In genomic region chr11:105952911-105953386, GRCm38 (mm10) we compare ENCODE assay signal across 8 mouse cellular contexts. TPM values are rescaled to one million over a fixed set of nuclear protein-coding genes. Genes with fewer than 3 reads are reported as not detected.
DNase-seq lines count a peak whose midpoint lies in the region; ATAC-seq and TF ChIP-seq lines count a peak whose summit lies in the region.

Cyb561 (minus strand) TSS chr11:105953336.

- no peak for TF ChIP-seq CTCF in midbrain, postnatal 0 days (IDR thresholded peaks at IDR 0.05)

- H3K9ac ChIP-seq in hindbrain, embryonic 16.5 days (ENCODE audit: low read depth, low read length): no peak within 1 kb of the TSS
- H3K9ac ChIP-seq in midbrain, postnatal 0 days (replicated peaks; ENCODE audit: low read length, poor library complexity, severe bottlenecking): no peak within 1 kb of the TSS

- no peaks in the 10 kb centered on the region for H3K4me1 ChIP-seq in hindbrain, embryonic 16.5 days (ENCODE audit: control insufficient read depth, insufficient read depth, low read depth, low read length)
- no peaks in the 10 kb centered on the region for H3K4me1 ChIP-seq in midbrain, postnatal 0 days (ENCODE audit: insufficient read depth, low read length)

- no peaks in the 10 kb centered on the region for H3K36me3 ChIP-seq in hindbrain, embryonic 16.5 days (ENCODE audit: control insufficient read depth, insufficient read depth, low read length)
- H3K36me3 ChIP-seq in midbrain, postnatal 0 days (ENCODE audit: insufficient read depth, low read length): no peaks in the 10 kb centered on the region

- 76% methylated on average over 12 of the region's 12 CpGs for WGBS in hindbrain, embryonic 16.5 days
- 82% methylated on average over 12 of the region's 12 CpGs for WGBS in midbrain, postnatal 0 days

- no peak within 1 kb of the TSS for H3K27ac ChIP-seq in hindbrain, embryonic 16.5 days (ENCODE audit: low read depth, low read length)
- H3K27ac ChIP-seq in midbrain, postnatal 0 days (ENCODE audit: low read depth, low read length): no peak within 1 kb of the TSS

- ATAC-seq in hindbrain, embryonic 16.5 days: no peak
- no peak for ATAC-seq in midbrain, postnatal 0 days (ENCODE audit: low FRiP score)
- ATAC-seq in megakaryocyte progenitor cell, adult 5-6 weeks (replicated peaks; ENCODE audit: poor library complexity): no peak

- no peak for DNase-seq in layer of hippocampus, adult 18-20 months (ENCODE audit: low spot score in 2 of 2)
- DNase-seq in layer of hippocampus, adult 9-10 months (ENCODE audit: low spot score): no peak
- DNase-seq in adrenal gland, postnatal 14 days: no peak
- no peak for DNase-seq in midbrain, postnatal 0 days (ENCODE audit: low spot score)
- DNase-seq in natural killer cell, adult 2 months (ENCODE audit: low spot score in 2 of 2): no peak
- DNase-seq in embryo, embryonic 9.5 days (ENCODE audit: extremely low spot score): no peak

- H3K27me3 ChIP-seq in hindbrain, embryonic 16.5 days (replicated peaks; ENCODE audit: control insufficient read depth, insufficient read depth, low read length): no peaks in the 10 kb centered on the region
- H3K27me3 ChIP-seq in midbrain, postnatal 0 days (ENCODE audit: insufficient read depth, low read length): no peaks in the 10 kb centered on the region

- no peak within 1 kb of the TSS for H3K4me3 ChIP-seq in hindbrain, embryonic 16.5 days (ENCODE audit: low read length)
- no peak within 1 kb of the TSS for H3K4me3 ChIP-seq in midbrain, postnatal 0 days (ENCODE audit: low read depth, low read length)

- H3K9me3 ChIP-seq in hindbrain, embryonic 16.5 days (ENCODE audit: control insufficient read depth, low read length): no peaks in the 10 kb centered on the region
- no peaks in the 10 kb centered on the region for H3K9me3 ChIP-seq in midbrain, postnatal 0 days (ENCODE audit: low read length)

- H3K4me2 ChIP-seq in hindbrain, embryonic 16.5 days (ENCODE audit: low read length): no peak within 1 kb of the TSS
- no peak within 1 kb of the TSS for H3K4me2 ChIP-seq in midbrain, postnatal 0 days (ENCODE audit: low read depth, low read length, poor library complexity, severe bottlenecking)

RNA-seq across cellular contexts. Expression of gene Cyb561, which starts in this region (rescaled TPM):
- 10 to 100 TPM; 48.7 to 64.4 TPM for total RNA-seq in layer of hippocampus, adult 18-20 months (2021)
- 142 and 145 TPM in 2 replicates for total RNA-seq in adrenal gland, postnatal 14 days (2021)
- polyA plus RNA-seq in hindbrain, embryonic 16.5 days (2015; fragmentation: Nextera tagmentation; extraction: Ambion mirVana): 63.8 and 65.4 TPM in 2 replicates
- total RNA-seq in midbrain, postnatal 0 days (2014; rRNA removed): 64.2 and 69.7 TPM in 2 replicates
- polyA plus RNA-seq in midbrain, postnatal 0 days (2015; fragmentation: Nextera tagmentation; extraction: Ambion mirVana): 76.7 and 79.6 TPM in 2 replicates
- 0.52 and 0.90 TPM in 2 replicates for total RNA-seq in megakaryocyte progenitor cell, adult 5-6 weeks (2015)
- total RNA-seq in megakaryocyte progenitor cell, adult 5-6 weeks (2017): 0.68 and 0.96 TPM in 2 replicates

Comparison
In these comparisons a context has a peak if more than half of its experiments do, and no peak if none do; other contexts are left out.
1. RNA of gene Cyb561 (total RNA-seq): 142 to 145 TPM in adrenal gland, postnatal 14 days, 48.7 to 64.4 TPM in layer of hippocampus, adult 18-20 months and 64.2 to 69.7 TPM in midbrain, postnatal 0 days; 0.52 to 0.96 TPM in megakaryocyte progenitor cell, adult 5-6 weeks; every median in the first group is over 10 times any median in the second.